Mouse (Mus musculus): ENCODE measurements around the gene Acot8.
A peak's percentile ranks its signal among the peaks of the same experiment; 100 is the strongest.

Acot8 gene

GRCm38 (mm10) chr2:164779481-164780086 lies 25.1 kb downstream of the Acot8 start, which contains the start of gene Tnnc2:
Gene Tnnc2, minus strand, starts transcription at chr2:164779967.
- DNase-seq: no peak

GRCm38 (mm10) chr2:164778809-164779208 lies 25.9 kb downstream of the Acot8 start:
- no peak for DNase-seq

GRCm38 (mm10) chr2:164778015-164778287 lies 26.7 kb downstream of the Acot8 start:
- no peak for DNase-seq

GRCm38 (mm10) chr2:164777246-164778014 lies 27.3 kb downstream of the Acot8 start:
- no peak for DNase-seq

GRCm38 (mm10) chr2:164776801-164777200 lies 27.9 kb downstream of the Acot8 start:
- no peak for DNase-seq

GRCm38 (mm10) chr2:164776130-164776529 lies 28.6 kb downstream of the Acot8 start:
- no peak for DNase-seq

- no peak for DNase-seq
Measured at GRCm38 (mm10) chr2:164773989-164774364, 30.7 kb downstream of the Acot8 start.

GRCm38 (mm10) chr2:164773229-164773988 lies 31.3 kb downstream of the Acot8 start:
- no peak for DNase-seq

- no peak for DNase-seq
Measured at GRCm38 (mm10) chr2:164771123-164771522, 33.6 kb downstream of the Acot8 start.

GRCm38 (mm10) chr2:164770279-164770678 lies 34.4 kb downstream of the Acot8 start:
- DNase-seq: no peak

- DNase-seq: peak; percentile 99
Measured at GRCm38 (mm10) chr2:164769258-164770037, 35.2 kb downstream of the Acot8 start, which contains the start of gene Ube2c. Gene Ube2c, plus strand, starts transcription at chr2:164769898.

GRCm38 (mm10) chr2:164767812-164768540 lies 36.7 kb downstream of the Acot8 start:
- DNase-seq: peak; percentile 43

- DNase-seq: no peak
Measured at GRCm38 (mm10) chr2:164765841-164766240, 38.8 kb downstream of the Acot8 start.

- DNase-seq: no peak
Measured at GRCm38 (mm10) chr2:164762593-164762992, 42.1 kb downstream of the Acot8 start.

- DNase-seq: no peak
Measured at GRCm38 (mm10) chr2:164761971-164762370, 42.7 kb downstream of the Acot8 start.

GRCm38 (mm10) chr2:164761502-164761901 lies 43.2 kb downstream of the Acot8 start:
- DNase-seq: no peak

GRCm38 (mm10) chr2:164760059-164760833 lies 44.4 kb downstream of the Acot8 start:
- no peak for DNase-seq

GRCm38 (mm10) chr2:164758692-164759091 lies 46.0 kb downstream of the Acot8 start:
- DNase-seq: no peak

GRCm38 (mm10) chr2:164757841-164758240 lies 46.8 kb downstream of the Acot8 start:
- DNase-seq: no peak

- no peak for DNase-seq
Measured at GRCm38 (mm10) chr2:164754800-164755199, 49.9 kb downstream of the Acot8 start.

GRCm38 (mm10) chr2:164754105-164754504 lies 50.6 kb downstream of the Acot8 start:
- no peak for DNase-seq
